Mouse (Mus musculus): ENCODE data around the gene Idh1. TPM values are rescaled to one million over a fixed set of nuclear protein-coding genes. Genes with fewer than 3 reads are reported as not detected.

Gene Idh1
- polyA plus RNA-seq, 1 experiment from 2014 or later = 159 TPM

GRCm38 (mm10) chr1:65137560-65137959 is 48.7 kb downstream of the Idh1 start:
- Histone ChIP-seq H3K4me1 (no peaks in the 10 kb centered on the region), H3K27ac (no peak overlapping the region), H3K36me3 (no peaks in the 10 kb centered on the region), H3K4me2 (no peak overlapping the region), H3K27me3 (replicated peaks) (no peaks in the 10 kb centered on the region), H3K4me3 (replicated peaks) (no peak overlapping the region), H3K9me3 (no peaks in the 10 kb centered on the region), H3K9ac (no peak overlapping the region)
- ATAC-seq (ENCODE audit: insufficient read depth, low FRiP score, low read depth) = no peak
- 76% methylated on average over 6 of the region's 6 CpGs for WGBS

- H3K36me3 ChIP-seq = no peaks in the 10 kb centered on the region
- no peak overlapping the region for H3K27ac ChIP-seq
- H3K4me3 ChIP-seq (replicated peaks) = no peak overlapping the region
- H3K9me3 ChIP-seq = no peaks in the 10 kb centered on the region
- H3K4me2 ChIP-seq = no peak overlapping the region
- ATAC-seq (ENCODE audit: insufficient read depth, low FRiP score, low read depth) = no peak
- no peaks in the 10 kb centered on the region for H3K4me1 ChIP-seq
- 91% methylated on average over 1 of the region's 1 CpGs for WGBS
- no peak overlapping the region for H3K9ac ChIP-seq
- H3K27me3 ChIP-seq (replicated peaks) = no peaks in the 10 kb centered on the region
Observed at GRCm38 (mm10) chr1:65132833-65133232, 53.5 kb downstream of the Idh1 start.

- no peak for ATAC-seq (ENCODE audit: insufficient read depth, low FRiP score, low read depth)
- WGBS = 89% methylated on average over 1 of the region's 1 CpGs
- no peak overlapping the region for H3K4me2 ChIP-seq
- H3K9me3 ChIP-seq = no peaks in the 10 kb centered on the region
- no peak overlapping the region for H3K9ac ChIP-seq
- no peaks in the 10 kb centered on the region for H3K36me3 ChIP-seq
- H3K27me3 ChIP-seq (replicated peaks) = no peaks in the 10 kb centered on the region
- no peaks in the 10 kb centered on the region for H3K4me1 ChIP-seq
- no peak overlapping the region for H3K4me3 ChIP-seq (replicated peaks)
- no peak overlapping the region for H3K27ac ChIP-seq
Observed at GRCm38 (mm10) chr1:65131671-65132070, 54.6 kb downstream of the Idh1 start.

- Histone ChIP-seq H3K4me1 (no peaks in the 10 kb centered on the region), H3K27ac (no peak overlapping the region), H3K9me3 (no peaks in the 10 kb centered on the region), H3K27me3 (replicated peaks) (no peaks in the 10 kb centered on the region), H3K4me2 (no peak overlapping the region), H3K36me3 (no peaks in the 10 kb centered on the region), H3K4me3 (replicated peaks) (no peak overlapping the region), H3K9ac (no peak overlapping the region)
- ATAC-seq (ENCODE audit: insufficient read depth, low FRiP score, low read depth) = no peak
- WGBS = 71% methylated on average over 3 of the region's 3 CpGs
Observed at GRCm38 (mm10) chr1:65130226-65130625, 56.1 kb downstream of the Idh1 start.

GRCm38 (mm10) chr1:65129634-65130180 is 56.6 kb downstream of the Idh1 start:
- H3K36me3 ChIP-seq = no peaks in the 10 kb centered on the region
- 52% methylated on average over 3 of the region's 3 CpGs for WGBS
- no peak overlapping the region for H3K4me2 ChIP-seq
- no peaks in the 10 kb centered on the region for H3K27me3 ChIP-seq (replicated peaks)
- no peak for ATAC-seq (ENCODE audit: insufficient read depth, low FRiP score, low read depth)
- no peak overlapping the region for H3K4me3 ChIP-seq (replicated peaks)
- no peak overlapping the region for H3K27ac ChIP-seq
- H3K9me3 ChIP-seq = no peaks in the 10 kb centered on the region
- no peak overlapping the region for H3K9ac ChIP-seq
- H3K4me1 ChIP-seq = no peaks in the 10 kb centered on the region

- Histone ChIP-seq H3K4me1 (no peaks in the 10 kb centered on the region), H3K4me3 (replicated peaks) (peak within 1 kb of the TSS; percentile 22; the same call in 1 of the 2 replicates), H3K4me2 (peak within 1 kb of the TSS; percentile 25; the same call in 1 of the 2 replicates), H3K27me3 (replicated peaks) (no peaks in the 10 kb centered on the region), H3K36me3 (no peaks in the 10 kb centered on the region), H3K9me3 (no peaks in the 10 kb centered on the region), H3K27ac (no peak within 1 kb of the TSS), H3K9ac (no peak within 1 kb of the TSS)
- ATAC-seq (ENCODE audit: insufficient read depth, low FRiP score, low read depth) = no peak
- WGBS = 28% methylated on average over 9 of the region's 9 CpGs
Observed at GRCm38 (mm10) chr1:65122574-65123372, 63.5 kb downstream of the Idh1 start, which contains the start of gene D630023F18Rik. Gene D630023F18Rik (minus strand): TSS chr1:65123214.

- H3K9ac ChIP-seq = no peak within 1 kb of the TSS
- H3K27me3 ChIP-seq (replicated peaks) = no peaks in the 10 kb centered on the region
- H3K4me3 ChIP-seq (replicated peaks) = no peak within 1 kb of the TSS
- H3K4me1 ChIP-seq = no peaks in the 10 kb centered on the region
- H3K9me3 ChIP-seq = no peaks in the 10 kb centered on the region
- ATAC-seq (ENCODE audit: insufficient read depth, low FRiP score, low read depth) = no peak
- H3K27ac ChIP-seq = peak within 1 kb of the TSS; percentile 71; the same call in 1 of the 2 replicates
- WGBS = 88% methylated on average over 1 of the region's 1 CpGs
- no peaks in the 10 kb centered on the region for H3K36me3 ChIP-seq
- H3K4me2 ChIP-seq = no peak within 1 kb of the TSS
Observed at GRCm38 (mm10) chr1:65119438-65119837, 66.9 kb downstream of the Idh1 start, which contains the start of gene Gm28845. Gene Gm28845 (minus strand): TSS chr1:65119558.

DNA sequence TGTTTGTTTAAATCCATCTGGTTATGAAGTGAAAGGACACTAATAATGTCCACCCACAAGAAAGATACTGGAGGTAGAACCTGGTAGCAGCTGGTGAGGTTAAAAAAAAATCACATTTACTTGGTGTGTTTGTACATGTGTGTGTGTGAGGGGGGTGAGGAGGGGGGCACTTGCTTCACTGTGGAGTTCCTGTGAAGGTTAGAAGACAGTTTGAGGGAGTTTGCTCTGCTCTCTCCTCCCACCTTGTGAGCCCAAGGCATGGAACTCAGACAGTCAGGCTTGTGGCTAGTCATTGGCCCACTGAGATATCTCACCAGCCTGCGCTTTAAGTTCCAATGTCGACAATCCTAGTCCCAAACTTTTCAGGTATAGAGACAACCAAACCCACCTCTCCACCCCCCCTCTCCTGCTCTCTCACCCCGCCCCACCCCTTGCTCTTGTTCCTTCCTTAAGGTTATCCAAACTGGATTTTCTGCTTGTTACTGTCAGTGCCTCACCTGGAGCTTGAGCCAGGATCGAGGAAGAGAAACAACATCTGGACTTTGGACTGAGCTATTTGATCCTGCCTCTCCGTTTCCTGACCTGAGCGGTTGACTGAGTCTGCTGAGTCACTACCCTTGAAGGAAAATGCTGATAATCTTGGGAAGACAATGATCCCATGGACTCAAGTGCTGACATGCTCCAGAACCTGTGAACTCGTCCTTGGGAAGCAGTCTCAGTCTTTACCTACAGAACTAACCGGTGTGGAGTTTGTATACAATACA is 68.0 kb downstream of the Idh1 start:
- Histone ChIP-seq H3K9ac (no peak overlapping the region), H3K4me1 (no peaks in the 10 kb centered on the region), H3K27me3 (replicated peaks) (no peaks in the 10 kb centered on the region), H3K9me3 (no peaks in the 10 kb centered on the region), H3K27ac (peak overlapping the region; percentile 71), H3K36me3 (no peaks in the 10 kb centered on the region), H3K4me2 (no peak overlapping the region), H3K4me3 (replicated peaks) (no peak overlapping the region)
- WGBS = 46% methylated on average over 8 of the region's 8 CpGs
- peak; percentile 85 for ATAC-seq (ENCODE audit: insufficient read depth, low FRiP score, low read depth)

- WGBS = 87% methylated on average over 5 of the region's 5 CpGs
- Histone ChIP-seq H3K4me2 (no peak overlapping the region), H3K9me3 (no peaks in the 10 kb centered on the region), H3K9ac (no peak overlapping the region), H3K4me1 (0 out of 2 replicates have a peak, but pooled peaks cover 3% of the 10 kb centered on the region), H3K27me3 (replicated peaks) (no peaks in the 10 kb centered on the region), H3K4me3 (replicated peaks) (no peak overlapping the region), H3K27ac (no peak overlapping the region), H3K36me3 (no peaks in the 10 kb centered on the region)
- ATAC-seq (ENCODE audit: insufficient read depth, low FRiP score, low read depth) = no peak
Observed at GRCm38 (mm10) chr1:65113536-65114172, 72.6 kb downstream of the Idh1 start.

DNA sequence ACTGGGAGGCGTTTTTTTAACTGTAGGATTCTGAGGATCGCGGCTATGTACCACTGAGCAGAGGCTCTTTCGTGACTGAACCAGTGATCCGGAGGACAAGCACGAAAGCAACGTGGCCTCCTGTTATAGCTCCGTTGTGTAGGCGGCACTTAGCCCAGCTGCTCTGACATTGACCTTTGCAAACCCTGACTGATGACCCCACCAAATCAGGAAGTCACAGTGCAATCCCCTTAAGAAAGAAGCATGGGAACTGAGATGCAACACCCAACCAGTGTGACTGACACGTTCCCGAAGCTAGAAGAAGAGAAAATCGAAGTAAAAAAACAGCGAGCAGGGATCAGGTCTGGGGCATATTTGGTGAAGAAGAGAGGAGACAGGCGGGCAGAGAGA is 73.5 kb downstream of the Idh1 start:
- H3K4me1 ChIP-seq = 0 out of 2 replicates have a peak, but pooled peaks cover 3% of the 10 kb centered on the region
- H3K9me3 ChIP-seq = no peaks in the 10 kb centered on the region
- H3K27me3 ChIP-seq (replicated peaks) = no peaks in the 10 kb centered on the region
- no peaks in the 10 kb centered on the region for H3K36me3 ChIP-seq
- H3K27ac ChIP-seq = no peak overlapping the region
- no peak overlapping the region for H3K9ac ChIP-seq
- no peak for ATAC-seq (ENCODE audit: insufficient read depth, low FRiP score, low read depth)
- H3K4me3 ChIP-seq (replicated peaks) = no peak overlapping the region
- peak overlapping the region; percentile 33 for H3K4me2 ChIP-seq
- 50% methylated on average over 14 of the region's 14 CpGs for WGBS

DNA sequence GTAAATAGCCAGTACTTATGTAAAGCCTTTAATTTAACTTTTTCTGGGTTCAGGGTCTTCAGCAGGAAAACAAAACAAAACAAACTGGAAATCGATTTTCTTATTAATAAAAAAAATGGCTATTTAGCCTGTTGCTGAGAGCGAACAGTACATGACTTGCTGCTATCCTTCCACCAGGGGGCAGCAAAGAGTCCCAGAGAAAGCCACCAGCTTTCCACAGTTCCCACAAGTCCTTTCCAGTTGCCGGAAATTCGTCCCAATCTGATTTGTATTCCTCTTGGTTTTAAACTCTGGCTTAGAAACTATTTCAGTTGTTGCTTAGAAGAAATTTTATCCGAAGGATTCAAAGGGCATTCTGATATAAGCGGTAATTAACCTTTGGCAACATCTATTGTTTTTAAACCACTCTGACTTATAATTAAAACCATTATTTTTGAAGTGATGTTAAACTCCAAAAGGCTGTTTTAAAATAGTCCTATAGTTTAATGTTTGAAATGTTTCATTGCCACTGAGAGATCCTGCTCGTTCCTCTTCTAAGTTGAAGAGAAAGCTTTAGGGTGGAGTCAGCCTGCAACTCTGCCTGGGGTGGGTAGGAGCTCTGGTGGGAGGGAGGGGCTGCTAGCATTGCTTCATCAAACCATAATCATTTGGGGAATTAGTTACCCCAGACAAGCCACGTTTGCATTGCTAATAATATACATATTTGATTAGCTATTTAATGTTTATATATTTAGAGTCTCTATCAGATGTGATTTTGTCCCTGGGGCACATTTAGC is 74.1 kb downstream of the Idh1 start:
- Histone ChIP-seq H3K9me3 (no peaks in the 10 kb centered on the region), H3K4me2 (peak overlapping the region; percentile 33), H3K27me3 (replicated peaks) (no peaks in the 10 kb centered on the region), H3K9ac (no peak overlapping the region), H3K4me3 (replicated peaks) (no peak overlapping the region), H3K36me3 (no peaks in the 10 kb centered on the region), H3K4me1 (0 out of 2 replicates have a peak, but pooled peaks cover 3% of the 10 kb centered on the region), H3K27ac (no peak overlapping the region)
- 10% methylated on average over 8 of the region's 8 CpGs for WGBS
- peak; percentile 71; the same call in 1 of the 2 replicates for ATAC-seq (ENCODE audit: insufficient read depth, low FRiP score, low read depth)
